Mouse (Mus musculus): ENCODE results near the gene Kcnk2. TPM values are rescaled to one million over a fixed set of nuclear protein-coding genes. Genes with fewer than 3 reads are reported as not detected.

The Kcnk2 gene
- polyA plus RNA-seq, 1 experiment = 5.8 TPM

- TF ChIP-seq CTCF (IDR thresholded peaks at IDR 0.05; ENCODE audit: control insufficient read depth, insufficient read depth, insufficient replicate concordance, low read depth, low read length) (no peak), POLR2A (IDR thresholded peaks at IDR 0.05; ENCODE audit: control insufficient read depth, low read depth, low read length) (no peak)
- H3K36me3 ChIP-seq (ENCODE audit: control insufficient read depth, insufficient read depth, low read length) = no peaks in the 10 kb centered on the region
- no peaks in the 10 kb centered on the region for H3K27me3 ChIP-seq (ENCODE audit: control insufficient read depth, insufficient read depth, low read length)
- 0 out of 2 replicates have a peak, but pooled peaks cover 2% of the 10 kb centered on the region for H3K4me1 ChIP-seq (ENCODE audit: control insufficient read depth, insufficient read depth, low read length)
- H3K27ac ChIP-seq (ENCODE audit: control insufficient read depth, insufficient read depth, low read depth, low read length) = peak overlapping the region; percentile 56
- H3K4me3 ChIP-seq (ENCODE audit: control insufficient read depth, low read depth, low read length) = no peak overlapping the region
Measured at GRCm38 (mm10) chr1:189217751-189218564, 184.1 kb downstream of the Kcnk2 start.

- H3K4me3 ChIP-seq (ENCODE audit: control insufficient read depth, low read depth, low read length) = no peak overlapping the region
- TF ChIP-seq POLR2A (IDR thresholded peaks at IDR 0.05; ENCODE audit: control insufficient read depth, low read depth, low read length) (no peak), CTCF (IDR thresholded peaks at IDR 0.05; ENCODE audit: control insufficient read depth, insufficient read depth, insufficient replicate concordance, low read depth, low read length) (no peak)
- no peaks in the 10 kb centered on the region for H3K27me3 ChIP-seq (ENCODE audit: control insufficient read depth, insufficient read depth, low read length)
- no peaks in the 10 kb centered on the region for H3K36me3 ChIP-seq (ENCODE audit: control insufficient read depth, insufficient read depth, low read length)
- peak overlapping the region; percentile 34; the same call in 1 of the 2 replicates for H3K27ac ChIP-seq (ENCODE audit: control insufficient read depth, insufficient read depth, low read depth, low read length)
- 0 out of 2 replicates have a peak, but pooled peaks cover 2% of the 10 kb centered on the region for H3K4me1 ChIP-seq (ENCODE audit: control insufficient read depth, insufficient read depth, low read length)
Measured at GRCm38 (mm10) chr1:189215131-189215530, 186.9 kb downstream of the Kcnk2 start.

DNA sequence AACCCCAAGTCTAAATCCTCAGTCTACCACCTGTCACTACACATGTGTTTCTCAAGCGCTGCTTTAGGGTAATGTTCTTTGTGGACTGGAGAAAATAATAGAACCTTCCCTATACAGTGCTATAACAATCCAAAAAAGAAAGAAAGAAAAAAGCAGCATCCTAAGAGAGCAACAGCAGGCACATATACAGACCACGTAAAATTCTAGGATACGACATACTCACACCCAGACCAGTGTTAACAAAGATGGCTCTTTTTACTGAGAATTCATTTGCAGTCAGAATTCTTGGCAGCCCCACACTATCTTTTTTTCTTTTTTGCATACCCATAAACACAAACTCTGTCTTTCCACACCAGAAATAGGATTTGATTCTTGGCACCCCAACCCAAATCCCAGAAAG is 187.6 kb downstream of the Kcnk2 start:
- H3K4me3 ChIP-seq (ENCODE audit: control insufficient read depth, low read depth, low read length) = no peak overlapping the region
- H3K27me3 ChIP-seq (ENCODE audit: control insufficient read depth, insufficient read depth, low read length) = no peaks in the 10 kb centered on the region
- H3K36me3 ChIP-seq (ENCODE audit: control insufficient read depth, insufficient read depth, low read length) = no peaks in the 10 kb centered on the region
- TF ChIP-seq CTCF (IDR thresholded peaks at IDR 0.05; ENCODE audit: control insufficient read depth, insufficient read depth, insufficient replicate concordance, low read depth, low read length) (no peak), POLR2A (IDR thresholded peaks at IDR 0.05; ENCODE audit: control insufficient read depth, low read depth, low read length) (no peak)
- H3K4me1 ChIP-seq (ENCODE audit: control insufficient read depth, insufficient read depth, low read length) = peaks cover 2% of the 10 kb centered on the region; the same call in 1 of the 2 replicates
- no peak overlapping the region for H3K27ac ChIP-seq (ENCODE audit: control insufficient read depth, insufficient read depth, low read depth, low read length)

- H3K27me3 ChIP-seq (ENCODE audit: control insufficient read depth, insufficient read depth, low read length) = no peaks in the 10 kb centered on the region
- H3K36me3 ChIP-seq (ENCODE audit: control insufficient read depth, insufficient read depth, low read length) = no peaks in the 10 kb centered on the region
- TF ChIP-seq POLR2A (IDR thresholded peaks at IDR 0.05; ENCODE audit: control insufficient read depth, low read depth, low read length) (no peak), CTCF (IDR thresholded peaks at IDR 0.05; ENCODE audit: control insufficient read depth, insufficient read depth, insufficient replicate concordance, low read depth, low read length) (no peak)
- no peaks in the 10 kb centered on the region; the same call in 1 of the 2 replicates for H3K4me1 ChIP-seq (ENCODE audit: control insufficient read depth, insufficient read depth, low read length)
- H3K4me3 ChIP-seq (ENCODE audit: control insufficient read depth, low read depth, low read length) = peak overlapping the region; percentile 27
- no peak overlapping the region for H3K27ac ChIP-seq (ENCODE audit: control insufficient read depth, insufficient read depth, low read depth, low read length)
Measured at GRCm38 (mm10) chr1:189209715-189210108, 192.4 kb downstream of the Kcnk2 start.

DNA sequence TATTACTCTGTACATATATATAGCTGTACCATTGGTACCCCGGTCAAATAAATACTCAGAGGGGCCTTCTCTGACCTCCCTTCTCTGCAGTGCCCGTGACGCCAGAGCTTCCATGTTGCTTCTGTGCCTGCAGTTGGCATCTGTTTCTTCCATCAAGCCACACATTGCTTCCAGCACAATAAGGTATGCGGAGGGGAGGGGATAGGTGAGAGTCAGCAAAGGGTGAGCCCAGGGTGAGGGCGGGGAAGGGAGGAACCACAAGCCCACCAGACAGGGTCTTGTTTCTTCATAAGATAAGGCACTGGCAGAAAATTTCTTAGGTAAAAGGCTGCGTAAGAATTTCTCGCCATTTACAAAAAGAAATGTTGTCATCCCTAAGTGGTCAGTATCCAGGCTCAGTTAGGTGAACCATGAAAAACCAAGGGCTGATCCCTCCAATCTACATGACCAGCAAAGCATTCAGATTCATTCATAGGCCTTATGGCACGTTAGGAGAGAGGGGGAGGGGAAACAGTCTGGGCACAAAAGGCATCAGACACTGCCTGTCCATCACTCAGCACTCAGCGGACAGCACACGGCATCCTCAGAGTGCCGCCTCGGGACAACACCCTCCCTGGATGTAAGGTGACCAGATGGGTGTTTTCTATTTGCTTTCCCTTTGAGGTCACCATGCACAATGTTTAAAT is 192.9 kb downstream of the Kcnk2 start:
- H3K36me3 ChIP-seq (ENCODE audit: control insufficient read depth, insufficient read depth, low read length) = no peaks in the 10 kb centered on the region
- H3K27ac ChIP-seq (ENCODE audit: control insufficient read depth, insufficient read depth, low read depth, low read length) = no peak overlapping the region
- H3K27me3 ChIP-seq (ENCODE audit: control insufficient read depth, insufficient read depth, low read length) = no peaks in the 10 kb centered on the region
- H3K4me3 ChIP-seq (ENCODE audit: control insufficient read depth, low read depth, low read length) = no peak overlapping the region
- no peaks in the 10 kb centered on the region; the same call in 1 of the 2 replicates for H3K4me1 ChIP-seq (ENCODE audit: control insufficient read depth, insufficient read depth, low read length)
- TF ChIP-seq CTCF (IDR thresholded peaks at IDR 0.05; ENCODE audit: control insufficient read depth, insufficient read depth, insufficient replicate concordance, low read depth, low read length) (no peak), POLR2A (IDR thresholded peaks at IDR 0.05; ENCODE audit: control insufficient read depth, low read depth, low read length) (no peak)

GRCm38 (mm10) chr1:189208605-189209004 is 193.5 kb downstream of the Kcnk2 start:
- Histone ChIP-seq H3K27ac (ENCODE audit: control insufficient read depth, insufficient read depth, low read depth, low read length) (no peak overlapping the region), H3K27me3 (ENCODE audit: control insufficient read depth, insufficient read depth, low read length) (no peaks in the 10 kb centered on the region), H3K36me3 (ENCODE audit: control insufficient read depth, insufficient read depth, low read length) (no peaks in the 10 kb centered on the region), H3K4me3 (ENCODE audit: control insufficient read depth, low read depth, low read length) (no peak overlapping the region), H3K4me1 (ENCODE audit: control insufficient read depth, insufficient read depth, low read length) (no peaks in the 10 kb centered on the region; the same call in 1 of the 2 replicates)
- no peak for TF ChIP-seq POLR2A (IDR thresholded peaks at IDR 0.05; ENCODE audit: control insufficient read depth, low read depth, low read length)
- TF ChIP-seq CTCF (IDR thresholded peaks at IDR 0.05; ENCODE audit: control insufficient read depth, insufficient read depth, insufficient replicate concordance, low read depth, low read length) = no peak

DNA sequence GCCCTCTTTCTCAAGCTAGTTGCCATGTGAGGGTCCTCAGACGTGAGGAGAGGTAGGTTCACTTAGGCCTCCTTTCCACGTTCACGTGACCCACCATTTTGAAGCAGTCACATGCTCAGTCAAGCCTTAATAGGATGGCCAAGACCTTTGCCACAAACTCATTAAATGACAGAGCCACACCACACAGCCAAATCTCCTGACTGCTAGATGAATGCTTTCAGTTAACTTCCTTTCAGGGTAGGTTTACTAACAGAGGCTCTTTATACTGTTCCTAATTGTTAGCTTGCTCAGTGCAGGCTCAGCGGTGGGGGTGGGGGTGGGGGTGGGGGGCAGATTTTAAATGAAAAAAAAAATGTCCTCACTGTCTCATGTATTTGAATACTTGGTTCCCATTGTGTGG is 206.3 kb downstream of the Kcnk2 start:
- no peak overlapping the region for H3K27ac ChIP-seq (ENCODE audit: control insufficient read depth, insufficient read depth, low read depth, low read length)
- H3K4me3 ChIP-seq (ENCODE audit: control insufficient read depth, low read depth, low read length) = no peak overlapping the region
- TF ChIP-seq POLR2A (IDR thresholded peaks at IDR 0.05; ENCODE audit: control insufficient read depth, low read depth, low read length) (no peak), CTCF (IDR thresholded peaks at IDR 0.05; ENCODE audit: control insufficient read depth, insufficient read depth, insufficient replicate concordance, low read depth, low read length) (no peak)
- no peaks in the 10 kb centered on the region for H3K4me1 ChIP-seq (ENCODE audit: control insufficient read depth, insufficient read depth, low read length)
- no peaks in the 10 kb centered on the region for H3K27me3 ChIP-seq (ENCODE audit: control insufficient read depth, insufficient read depth, low read length)
- H3K36me3 ChIP-seq (ENCODE audit: control insufficient read depth, insufficient read depth, low read length) = no peaks in the 10 kb centered on the region
